Mouse (Mus musculus) heart, embryonic 13.5 days (tissue): ENCODE results near the gene Elavl1. TPM values are rescaled to one million over a fixed set of nuclear protein-coding genes. Genes with fewer than 3 reads are reported as not detected.
A peak's percentile ranks its signal among the peaks of the same experiment; 100 is the strongest.

Source experiments
- ATAC-seq: fragments of 200-750 bp; cut with Nextera tagmentation; 2 replicates; pipeline ENCODE4 v1.8.0; 2017; ENCODE audit warnings: moderate TSS enrichment; ENCODE audit not compliant: insufficient number of reproducible peaks, low FRiP score, low TSS enrichment; ENCODE audit errors: extremely low read depth
- H3K27ac ChIP-seq: fragments of 300-500 bp; sonication (generic); replicated peaks from 2 replicates; pipeline ENCODE4 v1.5.1; 2015; ENCODE audit warnings: moderate library complexity, mild to moderate bottlenecking, inconsistent platforms
- H3K27me3 ChIP-seq: fragments of 300-500 bp; sonication (generic); replicated peaks from 2 replicates; pipeline ENCODE4 v1.6.1; 2015; ENCODE audit warnings: mild to moderate bottlenecking, inconsistent platforms
- H3K36me3 ChIP-seq: fragments of 300-500 bp; sonication (generic); 2 replicates; pipeline ENCODE4 v1.6.1; 2015; ENCODE audit warnings: mild to moderate bottlenecking, inconsistent platforms
- H3K4me1 ChIP-seq: fragments of 300-500 bp; sonication (generic); 2 replicates; pipeline ENCODE4 v1.6.1; 2015; ENCODE audit warnings: inconsistent platforms
- H3K4me2 ChIP-seq: fragments of 300-500 bp; sonication (generic); 2 replicates; pipeline ENCODE4 v1.6.1; 2015; ENCODE audit warnings: inconsistent platforms, mild to moderate bottlenecking, moderate library complexity
- H3K4me3 ChIP-seq: fragments of 300-500 bp; sonication (generic); 2 replicates; pipeline ENCODE4 v1.5.1; 2015; ENCODE audit warnings: moderate library complexity, mild to moderate bottlenecking, inconsistent platforms
- H3K9ac ChIP-seq: fragments of 300-500 bp; sonication (generic); 2 replicates; pipeline ENCODE4 v1.6.1; 2015; ENCODE audit warnings: inconsistent platforms, mild to moderate bottlenecking, moderate library complexity
- H3K9me3 ChIP-seq: fragments of 300-500 bp; sonication (generic); 2 replicates; pipeline ENCODE4 v1.6.1; 2016; ENCODE audit warnings: inconsistent platforms
- WGBS: fragments of 180-500 bp; shearing (Covaris S2); methylation state at CpG from one replicate; pipeline ENCODE4 v1.1.7; 2015; ENCODE audit warnings: mixed read lengths; 5-methylcytosine and 5-hydroxymethylcytosine counted together
- polyA plus RNA-seq: library from polyadenylated mRNA; unstranded; fragments of >200 nt; fragmentation: Nextera tagmentation; extraction: Ambion mirVana; gene quantifications from 2 replicates; pipeline ENCODE4 v1.2.1, GENCODE M21; 2015

Gene Elavl1
- polyA plus RNA-seq, 1 experiment from 2014 or later, result 162 TPM

- Histone ChIP-seq H3K4me2 (no peak overlapping the region), H3K4me1 (peaks cover 8% of the 10 kb centered on the region), H3K36me3 (no peaks in the 10 kb centered on the region), H3K27me3 (no peaks in the 10 kb centered on the region; the same call in 1 of the 2 replicates), H3K9me3 (no peaks in the 10 kb centered on the region), H3K9ac (no peak overlapping the region), H3K4me3 (no peak overlapping the region), H3K27ac (no peak overlapping the region)
- ATAC-seq, result no peak
- WGBS, result 65% methylated on average over 3 of the region's 3 CpGs
These were observed 25.4 kb upstream of the Elavl1 start for GRCm38 (mm10) chr8:4350618-4351017.

- Histone ChIP-seq H3K9ac (no peak overlapping the region), H3K27me3 (no peaks in the 10 kb centered on the region; the same call in 1 of the 2 replicates), H3K4me3 (no peak overlapping the region), H3K27ac (no peak overlapping the region), H3K36me3 (no peaks in the 10 kb centered on the region), H3K9me3 (no peaks in the 10 kb centered on the region), H3K4me1 (peaks cover 8% of the 10 kb centered on the region), H3K4me2 (no peak overlapping the region)
- 69% methylated on average over 1 of the region's 1 CpGs for WGBS
- no peak for ATAC-seq
These were observed 24.1 kb upstream of the Elavl1 start for GRCm38 (mm10) chr8:4349335-4349734.

- H3K9ac ChIP-seq, result peak overlapping the region; percentile 66
- H3K27ac ChIP-seq, result no peak overlapping the region
- WGBS, result 27% methylated on average over 12 of the region's 12 CpGs
- H3K36me3 ChIP-seq, result no peaks in the 10 kb centered on the region
- peak overlapping the region; percentile 24 for H3K4me3 ChIP-seq
- peak overlapping the region; percentile 59 for H3K4me2 ChIP-seq
- peaks cover 8% of the 10 kb centered on the region for H3K4me1 ChIP-seq
- H3K9me3 ChIP-seq, result no peaks in the 10 kb centered on the region
- no peak for ATAC-seq
- no peaks in the 10 kb centered on the region; the same call in 1 of the 2 replicates for H3K27me3 ChIP-seq
These were observed 23.1 kb upstream of the Elavl1 start for GRCm38 (mm10) chr8:4348275-4348674.

- Histone ChIP-seq H3K36me3 (no peaks in the 10 kb centered on the region), H3K4me3 (peak overlapping the region; percentile 24), H3K4me1 (peaks cover 8% of the 10 kb centered on the region), H3K27ac (no peak overlapping the region), H3K27me3 (no peaks in the 10 kb centered on the region; the same call in 1 of the 2 replicates), H3K9ac (peak overlapping the region; percentile 66; the same call in 1 of the 2 replicates), H3K4me2 (peak overlapping the region; percentile 59), H3K9me3 (no peaks in the 10 kb centered on the region)
- no peak for ATAC-seq
- WGBS, result 53% methylated on average over 7 of the region's 7 CpGs
These were observed 22.4 kb upstream of the Elavl1 start for GRCm38 (mm10) chr8:4347661-4348060.

GRCm38 (mm10) chr8:4340207-4340606, 15.0 kb upstream of the Elavl1 start:
- no peaks in the 10 kb centered on the region for H3K9me3 ChIP-seq
- H3K4me2 ChIP-seq, result no peak overlapping the region
- no peak overlapping the region for H3K4me3 ChIP-seq
- WGBS, result 82% methylated on average over 3 of the region's 3 CpGs
- no peak overlapping the region for H3K27ac ChIP-seq
- H3K9ac ChIP-seq, result no peak overlapping the region
- no peaks in the 10 kb centered on the region for H3K4me1 ChIP-seq
- no peaks in the 10 kb centered on the region for H3K27me3 ChIP-seq
- no peak for ATAC-seq
- peaks cover 45% of the 10 kb centered on the region for H3K36me3 ChIP-seq

GRCm38 (mm10) chr8:4335678-4336077, 10.5 kb upstream of the Elavl1 start:
- H3K27me3 ChIP-seq, result no peaks in the 10 kb centered on the region
- peaks cover 89% of the 10 kb centered on the region for H3K36me3 ChIP-seq
- H3K27ac ChIP-seq, result no peak overlapping the region
- H3K4me2 ChIP-seq, result no peak overlapping the region
- no peaks in the 10 kb centered on the region for H3K9me3 ChIP-seq
- H3K9ac ChIP-seq, result no peak overlapping the region
- 76% methylated on average over 2 of the region's 2 CpGs for WGBS
- no peak overlapping the region for H3K4me3 ChIP-seq
- H3K4me1 ChIP-seq, result no peaks in the 10 kb centered on the region
- ATAC-seq, result no peak

- no peaks in the 10 kb centered on the region for H3K27me3 ChIP-seq
- no peak overlapping the region for H3K9ac ChIP-seq
- no peak overlapping the region for H3K4me3 ChIP-seq
- no peak overlapping the region for H3K4me2 ChIP-seq
- H3K36me3 ChIP-seq, result peaks cover 98% of the 10 kb centered on the region
- no peaks in the 10 kb centered on the region for H3K9me3 ChIP-seq
- ATAC-seq, result no peak
- no peak overlapping the region for H3K27ac ChIP-seq
- peaks cover 2% of the 10 kb centered on the region; the same call in 1 of the 2 replicates for H3K4me1 ChIP-seq
- WGBS, result 100% methylated on average over 1 of the region's 1 CpGs
These were observed 8.8 kb upstream of the Elavl1 start for GRCm38 (mm10) chr8:4333966-4334365.

- H3K4me3 ChIP-seq, result no peak overlapping the region
- no peak overlapping the region for H3K27ac ChIP-seq
- no peak overlapping the region for H3K9ac ChIP-seq
- H3K4me2 ChIP-seq, result no peak overlapping the region
- H3K9me3 ChIP-seq, result no peaks in the 10 kb centered on the region
- no peak for ATAC-seq
- peaks cover 74% of the 10 kb centered on the region for H3K36me3 ChIP-seq
- H3K27me3 ChIP-seq, result no peaks in the 10 kb centered on the region
- 78% methylated on average over 5 of the region's 5 CpGs for whole genome bisulfite sequencing
- H3K4me1 ChIP-seq, result peaks cover 20% of the 10 kb centered on the region
These were observed 3.8 kb upstream of the Elavl1 start for GRCm38 (mm10) chr8:4329000-4329399.

- Histone ChIP-seq H3K27ac (peak overlapping the region; percentile 83), H3K9me3 (no peaks in the 10 kb centered on the region), H3K4me2 (peak overlapping the region; percentile 98), H3K9ac (peak overlapping the region; percentile 94), H3K27me3 (no peaks in the 10 kb centered on the region), H3K36me3 (peaks cover 63% of the 10 kb centered on the region), H3K4me1 (peaks cover 53% of the 10 kb centered on the region), H3K4me3 (peak overlapping the region; percentile 81)
- ATAC-seq, result no peak
- 33% methylated on average over 7 of the region's 7 CpGs for WGBS
These were observed 481 bp upstream of the Elavl1 start for GRCm38 (mm10) chr8:4325751-4326036.

GRCm38 (mm10) chr8:4324525-4324924, 688 bp downstream of the Elavl1 start:
- no peaks in the 10 kb centered on the region for H3K27me3 ChIP-seq
- peak overlapping the region; percentile 98 for H3K4me2 ChIP-seq
- peak; percentile 62 for ATAC-seq
- H3K4me1 ChIP-seq, result peaks cover 64% of the 10 kb centered on the region
- H3K9me3 ChIP-seq, result no peaks in the 10 kb centered on the region
- peak overlapping the region; percentile 94 for H3K9ac ChIP-seq
- H3K4me3 ChIP-seq, result peak overlapping the region; percentile 81
- peak overlapping the region; percentile 83 for H3K27ac ChIP-seq
- H3K36me3 ChIP-seq, result peaks cover 61% of the 10 kb centered on the region
- under 1% methylated on average over 42 of the region's 42 CpGs for WGBS

- H3K36me3 ChIP-seq, result peaks cover 55% of the 10 kb centered on the region
- H3K4me3 ChIP-seq, result peak overlapping the region; percentile 81
- H3K4me1 ChIP-seq, result peaks cover 68% of the 10 kb centered on the region
- 1% methylated on average over 6 of the region's 6 CpGs for WGBS
- ATAC-seq, result no peak
- peak overlapping the region; percentile 98 for H3K4me2 ChIP-seq
- H3K27ac ChIP-seq, result peak overlapping the region; percentile 83
- H3K9me3 ChIP-seq, result no peaks in the 10 kb centered on the region
- no peaks in the 10 kb centered on the region for H3K27me3 ChIP-seq
- peak overlapping the region; percentile 94 for H3K9ac ChIP-seq
These were observed 1.3 kb downstream of the Elavl1 start for GRCm38 (mm10) chr8:4323917-4324316.

- Histone ChIP-seq H3K4me2 (peak overlapping the region; percentile 98; the same call in 1 of the 2 replicates), H3K9me3 (no peaks in the 10 kb centered on the region), H3K4me1 (peaks cover 66% of the 10 kb centered on the region), H3K27ac (0 out of 2 replicates have a peak overlapping the region, but pooled peaks have one; percentile 1), H3K27me3 (no peaks in the 10 kb centered on the region), H3K9ac (peak overlapping the region; percentile 94; the same call in 1 of the 2 replicates), H3K4me3 (peak overlapping the region; percentile 81; the same call in 1 of the 2 replicates), H3K36me3 (peaks cover 44% of the 10 kb centered on the region)
- 24% methylated on average over 2 of the region's 2 CpGs for WGBS
- ATAC-seq, result no peak
These were observed 2.7 kb downstream of the Elavl1 start for GRCm38 (mm10) chr8:4322470-4322869.
